Mouse (Mus musculus) limb, embryonic 12.5 days (tissue): ENCODE measurements around the gene Wfdc9. TPM values are rescaled to one million over a fixed set of nuclear protein-coding genes. Genes with fewer than 3 reads are reported as not detected.
A peak's percentile ranks its signal among the peaks of the same experiment; 100 is the strongest.

Source experiments
- ATAC-seq: fragments of 200-750 bp; cut with Nextera tagmentation; 2 replicates; pipeline ENCODE4 v1.8.0; 2017; ENCODE audit warnings: low read depth, moderate TSS enrichment; ENCODE audit not compliant: insufficient number of reproducible peaks, insufficient read depth, low FRiP score, low TSS enrichment
- H3K27ac ChIP-seq: fragments of 300-500 bp; sonication (generic); 2 replicates; pipeline ENCODE4 v1.5.1; 2016; ENCODE audit warnings: mild to moderate bottlenecking, moderate library complexity
- H3K27me3 ChIP-seq: fragments of 300-500 bp; sonication (generic); 2 replicates; pipeline ENCODE4 v1.6.1; 2016; ENCODE audit warnings: mild to moderate bottlenecking, moderate library complexity
- H3K36me3 ChIP-seq: fragments of 300-500 bp; sonication (generic); 2 replicates; pipeline ENCODE4 v1.6.1; 2016; ENCODE audit warnings: mild to moderate bottlenecking, moderate library complexity
- H3K4me1 ChIP-seq: fragments of 300-500 bp; sonication (generic); replicated peaks from 2 replicates; pipeline ENCODE4 v1.6.1; 2016
- H3K4me2 ChIP-seq: fragments of 300-500 bp; sonication (generic); 2 replicates; pipeline ENCODE4 v1.6.1; 2016; ENCODE audit warnings: mild to moderate bottlenecking, moderate library complexity
- H3K4me3 ChIP-seq: fragments of 300-500 bp; sonication (generic); replicated peaks from 2 replicates; pipeline ENCODE4 v1.5.1; 2016; ENCODE audit warnings: mild to moderate bottlenecking
- H3K9ac ChIP-seq: fragments of 300-500 bp; sonication (generic); replicated peaks from 2 replicates; pipeline ENCODE4 v1.6.1; 2016; ENCODE audit warnings: mild to moderate bottlenecking, moderate library complexity
- H3K9me3 ChIP-seq: fragments of 300-500 bp; sonication (generic); 2 replicates; pipeline ENCODE4 v1.6.1; 2016; ENCODE audit warnings: mild to moderate bottlenecking, moderate library complexity
- WGBS: fragments of 180-500 bp; shearing (Covaris S2); methylation state at CpG from one replicate; pipeline ENCODE4 v1.1.7; 2016; 5-methylcytosine and 5-hydroxymethylcytosine counted together
- polyA plus RNA-seq: library from polyadenylated mRNA; unstranded; fragments of >200 nt; fragmentation: Nextera tagmentation; extraction: Ambion mirVana; gene quantifications from 2 replicates; pipeline ENCODE4 v1.2.1, GENCODE M21; 2016

The Wfdc9 gene
- polyA plus RNA-seq = not detected in 2 replicates

DNA sequence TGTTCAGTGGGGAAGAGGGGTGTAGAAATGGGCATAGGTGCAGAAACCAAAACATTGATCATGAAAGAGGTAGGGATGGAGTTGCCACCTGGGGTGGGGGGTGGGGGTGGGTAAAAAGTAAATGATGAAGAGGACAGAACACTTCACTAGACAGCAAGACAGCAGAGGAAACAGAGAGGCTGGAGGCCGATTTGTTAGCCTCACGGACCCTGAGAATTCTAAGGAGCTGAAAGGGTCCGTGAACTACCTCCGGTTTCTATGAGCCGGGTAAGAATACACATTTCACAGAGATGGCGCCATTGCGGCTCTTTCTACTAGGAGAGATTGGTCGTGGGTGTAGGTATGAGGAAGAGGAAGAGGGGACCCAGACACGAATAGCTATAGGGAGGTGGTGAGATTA is at the start of gene Wfdc9:
Gene Wfdc9 (minus strand): TSS at position 101 of the 400 bp plus-strand sequence.
- WGBS = 83% methylated on average over 9 of the region's 9 CpGs
- H3K36me3 ChIP-seq = no peaks in the 10 kb centered on the region
- no peak within 1 kb of the TSS for H3K4me2 ChIP-seq
- H3K9me3 ChIP-seq = no peaks in the 10 kb centered on the region
- no peaks in the 10 kb centered on the region for H3K4me1 ChIP-seq
- H3K27ac ChIP-seq = no peak within 1 kb of the TSS
- H3K4me3 ChIP-seq = no peak within 1 kb of the TSS
- no peak for ATAC-seq
- H3K9ac ChIP-seq = no peak within 1 kb of the TSS
- peaks cover 5% of the 10 kb centered on the region; the same call in 1 of the 2 replicates for H3K27me3 ChIP-seq

DNA sequence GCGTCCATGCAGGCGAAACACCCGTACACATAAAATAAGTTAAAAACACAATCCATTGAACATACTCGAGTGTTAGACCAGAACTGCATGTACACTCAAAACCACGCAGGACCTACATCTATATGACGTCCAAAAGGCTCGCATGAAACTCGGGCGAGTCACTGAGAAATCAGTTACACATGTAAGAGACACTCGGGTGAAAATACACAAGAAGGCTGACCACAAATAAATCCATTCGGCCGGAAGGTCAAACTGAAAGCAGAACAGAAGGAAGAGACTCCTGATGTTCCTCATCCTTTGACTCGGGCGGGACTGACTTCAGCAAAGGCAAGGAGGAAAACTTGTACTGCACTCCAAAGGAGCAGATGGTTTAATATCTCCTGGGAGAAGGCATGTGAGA is 49.6 kb upstream of the Wfdc9 start:
- Histone ChIP-seq H3K4me2 (no peak overlapping the region), H3K4me1 (no peaks in the 10 kb centered on the region), H3K9me3 (no peaks in the 10 kb centered on the region), H3K4me3 (no peak overlapping the region), H3K27me3 (0 out of 2 replicates have a peak, but pooled peaks cover 2% of the 10 kb centered on the region), H3K36me3 (no peaks in the 10 kb centered on the region), H3K27ac (no peak overlapping the region), H3K9ac (no peak overlapping the region)
- ATAC-seq = no peak
- WGBS = 88% methylated on average over 14 of the region's 14 CpGs

DNA sequence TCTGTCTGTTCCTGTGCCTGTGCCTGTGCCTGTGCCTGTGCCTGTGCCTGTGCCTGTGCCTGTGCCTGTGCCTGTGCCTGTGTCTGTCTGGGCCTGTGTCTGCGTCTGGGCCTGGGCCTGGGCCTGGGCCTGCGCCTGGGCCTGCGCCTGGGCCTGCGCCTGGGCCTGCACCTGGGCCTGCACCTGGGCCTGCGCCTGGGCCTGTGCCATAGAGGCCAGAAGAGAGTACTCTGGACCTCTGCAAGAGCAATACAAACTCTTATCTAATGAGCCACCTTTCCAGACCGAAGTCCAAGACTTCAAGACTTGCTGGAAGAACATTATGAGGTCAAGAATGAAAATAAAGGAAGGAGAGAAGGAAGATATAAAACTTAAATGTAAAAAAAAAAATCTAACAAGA is 48.9 kb upstream of the Wfdc9 start:
- H3K4me1 ChIP-seq = no peaks in the 10 kb centered on the region
- H3K36me3 ChIP-seq = no peaks in the 10 kb centered on the region
- no peak overlapping the region for H3K4me2 ChIP-seq
- H3K9me3 ChIP-seq = no peaks in the 10 kb centered on the region
- 89% methylated on average over 6 of the region's 6 CpGs for WGBS
- no peak for ATAC-seq
- H3K4me3 ChIP-seq = no peak overlapping the region
- no peak overlapping the region for H3K9ac ChIP-seq
- H3K27ac ChIP-seq = no peak overlapping the region
- 0 out of 2 replicates have a peak, but pooled peaks cover 2% of the 10 kb centered on the region for H3K27me3 ChIP-seq

DNA sequence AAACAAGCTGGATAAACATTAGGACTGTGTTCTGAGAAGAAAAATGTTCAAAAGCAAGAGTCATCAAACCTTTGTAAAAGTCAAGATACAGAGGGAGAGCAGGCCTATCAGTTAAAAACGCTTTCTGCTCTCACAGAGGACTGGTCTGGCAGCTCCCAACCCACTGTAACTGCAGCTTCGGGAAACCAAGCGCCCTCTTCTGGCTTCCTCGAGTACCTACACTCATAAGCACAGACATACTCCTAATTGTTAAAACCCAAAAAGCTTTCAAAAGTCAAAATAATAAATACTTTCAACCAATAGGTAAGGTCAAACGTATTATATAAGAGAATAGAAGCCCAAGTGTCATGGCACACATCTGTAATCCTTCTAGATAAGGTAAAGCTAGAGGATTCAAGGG is 47.9 kb upstream of the Wfdc9 start:
- no peak overlapping the region for H3K27ac ChIP-seq
- WGBS = 78% methylated on average over 5 of the region's 5 CpGs
- H3K9me3 ChIP-seq = no peaks in the 10 kb centered on the region
- H3K27me3 ChIP-seq = 0 out of 2 replicates have a peak, but pooled peaks cover 2% of the 10 kb centered on the region
- H3K4me1 ChIP-seq = no peaks in the 10 kb centered on the region
- no peak overlapping the region for H3K9ac ChIP-seq
- no peak overlapping the region for H3K4me3 ChIP-seq
- no peaks in the 10 kb centered on the region for H3K36me3 ChIP-seq
- ATAC-seq = no peak
- H3K4me2 ChIP-seq = no peak overlapping the region

DNA sequence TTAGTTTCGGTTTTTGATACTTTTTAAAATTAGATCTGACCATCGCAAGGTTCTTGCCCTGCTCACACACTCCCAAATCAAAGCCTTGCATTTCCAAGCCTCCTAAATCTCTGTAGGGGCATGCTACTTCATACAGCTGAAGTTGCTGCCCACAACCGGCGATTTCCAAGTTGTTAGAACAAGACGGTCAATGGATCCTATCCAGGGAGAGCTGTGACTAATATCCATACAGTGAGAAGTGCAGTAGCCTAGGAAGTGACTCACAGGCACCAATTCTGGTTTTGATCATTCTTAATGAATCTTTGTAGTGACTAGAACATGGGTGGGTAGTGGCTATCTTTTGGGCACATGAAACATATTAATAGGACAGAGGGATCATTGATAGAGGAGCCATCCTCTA is 45.4 kb upstream of the Wfdc9 start:
- no peak overlapping the region for H3K9ac ChIP-seq
- no peaks in the 10 kb centered on the region for H3K4me1 ChIP-seq
- H3K27ac ChIP-seq = no peak overlapping the region
- H3K4me2 ChIP-seq = no peak overlapping the region
- H3K9me3 ChIP-seq = no peaks in the 10 kb centered on the region
- ATAC-seq = no peak
- WGBS = 86% methylated on average over 5 of the region's 5 CpGs
- no peaks in the 10 kb centered on the region for H3K27me3 ChIP-seq
- H3K4me3 ChIP-seq = no peak overlapping the region
- no peaks in the 10 kb centered on the region for H3K36me3 ChIP-seq

DNA sequence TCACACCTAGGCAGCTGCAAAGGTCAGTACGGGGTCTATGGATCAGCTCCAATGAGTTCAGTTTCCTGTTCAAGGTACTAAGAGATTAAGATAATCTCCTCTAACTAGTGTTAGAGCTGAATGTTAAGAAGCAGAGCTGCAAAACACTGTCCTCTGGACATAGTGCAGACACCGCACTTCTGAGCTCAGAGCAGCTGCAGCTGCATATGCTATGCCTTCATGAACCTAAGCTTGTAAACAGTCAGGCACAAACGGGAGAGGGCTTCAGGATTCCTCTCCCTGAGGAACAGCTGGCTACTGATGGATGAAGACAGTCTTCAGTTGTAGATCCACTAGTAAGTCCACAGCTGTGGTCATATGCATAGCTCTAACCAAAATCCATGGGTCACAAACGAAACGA is 44.6 kb upstream of the Wfdc9 start:
- 72% methylated on average over 5 of the region's 5 CpGs for WGBS
- H3K27ac ChIP-seq = no peak overlapping the region
- no peaks in the 10 kb centered on the region for H3K4me1 ChIP-seq
- no peak overlapping the region for H3K4me3 ChIP-seq
- H3K9ac ChIP-seq = no peak overlapping the region
- H3K9me3 ChIP-seq = no peaks in the 10 kb centered on the region
- H3K4me2 ChIP-seq = no peak overlapping the region
- H3K36me3 ChIP-seq = no peaks in the 10 kb centered on the region
- no peaks in the 10 kb centered on the region for H3K27me3 ChIP-seq
- ATAC-seq = no peak

DNA sequence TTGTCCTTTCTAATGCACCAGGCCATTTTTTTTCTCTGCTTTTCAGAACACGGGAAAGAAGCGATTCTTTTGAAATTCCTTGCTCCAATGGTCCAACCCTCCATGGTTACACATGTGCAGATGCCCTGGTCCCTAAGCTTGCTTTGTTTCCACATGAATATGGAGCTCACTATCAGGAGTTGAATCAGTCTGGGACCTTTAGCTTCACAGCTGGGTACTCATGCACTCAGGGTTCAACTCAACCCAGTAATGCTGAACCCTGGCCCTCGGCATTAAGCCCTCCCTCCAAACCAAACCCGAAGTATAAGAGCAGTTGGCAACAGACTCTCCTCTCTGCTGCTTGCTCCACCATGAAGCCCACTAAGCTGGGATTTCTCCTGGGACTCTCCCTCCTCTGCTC is 41.8 kb upstream of the Wfdc9 start, which contains the start of gene Spint4:
Gene Spint4 (plus strand): TSS at position 301 of the 400 bp plus-strand sequence.
- no peaks in the 10 kb centered on the region for H3K27me3 ChIP-seq
- H3K9ac ChIP-seq = no peak within 1 kb of the TSS
- H3K36me3 ChIP-seq = no peaks in the 10 kb centered on the region
- no peak within 1 kb of the TSS for H3K4me3 ChIP-seq
- H3K4me1 ChIP-seq = no peaks in the 10 kb centered on the region
- 79% methylated on average over 4 of the region's 4 CpGs for WGBS
- ATAC-seq = no peak
- H3K4me2 ChIP-seq = no peak within 1 kb of the TSS
- H3K27ac ChIP-seq = no peak within 1 kb of the TSS
- no peaks in the 10 kb centered on the region for H3K9me3 ChIP-seq

DNA sequence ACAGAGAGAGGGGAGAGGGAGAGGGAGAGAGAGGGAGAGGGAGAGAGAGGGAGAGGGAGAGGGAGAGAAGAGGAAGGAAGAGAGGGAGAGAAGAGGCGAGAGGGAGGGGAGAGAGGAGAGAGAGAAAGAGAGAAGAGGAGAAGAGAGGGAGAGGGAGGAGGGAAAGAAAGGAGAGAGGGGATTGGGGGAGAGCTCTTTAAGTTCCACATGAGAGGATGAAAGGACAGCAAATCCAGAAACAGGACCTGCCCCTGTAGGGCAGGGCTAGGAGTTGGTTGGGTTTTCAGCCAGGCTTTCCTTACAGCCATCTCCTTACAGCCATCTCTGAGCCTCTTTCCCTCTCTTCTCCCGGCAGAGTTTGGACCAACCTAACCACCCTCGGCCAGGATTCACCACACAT is 28.4 kb upstream of the Wfdc9 start, which contains the start of gene Wfdc13:
Gene Wfdc13 (plus strand): TSS at position 301 of the 400 bp plus-strand sequence.
- Histone ChIP-seq H3K27me3 (peaks cover 4% of the 10 kb centered on the region), H3K4me3 (no peak within 1 kb of the TSS), H3K9me3 (no peaks in the 10 kb centered on the region), H3K9ac (no peak within 1 kb of the TSS), H3K36me3 (no peaks in the 10 kb centered on the region), H3K4me2 (no peak within 1 kb of the TSS), H3K27ac (no peak within 1 kb of the TSS), H3K4me1 (no peaks in the 10 kb centered on the region)
- ATAC-seq = no peak
- 75% methylated on average over 3 of the region's 3 CpGs for WGBS

DNA sequence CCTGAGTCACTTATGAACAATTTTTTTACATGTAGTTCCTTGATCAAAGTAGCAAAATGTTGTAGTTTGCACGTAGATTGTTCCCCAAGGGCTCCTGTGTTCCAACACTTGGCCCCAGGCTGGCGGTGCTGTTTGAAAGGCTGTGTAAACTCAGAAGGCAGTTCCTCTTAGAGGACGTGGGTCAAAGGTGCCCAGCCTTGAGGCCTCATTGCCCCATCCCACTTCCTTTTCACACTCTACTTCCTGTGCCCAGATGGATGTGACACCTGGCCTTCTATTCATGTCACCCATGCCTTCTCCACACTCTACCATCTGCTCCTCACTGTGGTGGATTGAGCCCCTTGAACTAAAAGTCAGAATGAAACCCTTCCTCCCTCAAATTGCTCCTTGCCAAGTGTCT is 23.5 kb upstream of the Wfdc9 start:
- Histone ChIP-seq H3K9me3 (0 out of 2 replicates have a peak, but pooled peaks cover 5% of the 10 kb centered on the region), H3K36me3 (no peaks in the 10 kb centered on the region), H3K27me3 (no peaks in the 10 kb centered on the region), H3K4me1 (0 out of 2 replicates have a peak, but pooled peaks cover 8% of the 10 kb centered on the region), H3K4me2 (no peak overlapping the region), H3K27ac (no peak overlapping the region), H3K9ac (no peak overlapping the region), H3K4me3 (no peak overlapping the region)
- ATAC-seq = no peak
- 35% methylated on average over 3 of the region's 3 CpGs for WGBS

DNA sequence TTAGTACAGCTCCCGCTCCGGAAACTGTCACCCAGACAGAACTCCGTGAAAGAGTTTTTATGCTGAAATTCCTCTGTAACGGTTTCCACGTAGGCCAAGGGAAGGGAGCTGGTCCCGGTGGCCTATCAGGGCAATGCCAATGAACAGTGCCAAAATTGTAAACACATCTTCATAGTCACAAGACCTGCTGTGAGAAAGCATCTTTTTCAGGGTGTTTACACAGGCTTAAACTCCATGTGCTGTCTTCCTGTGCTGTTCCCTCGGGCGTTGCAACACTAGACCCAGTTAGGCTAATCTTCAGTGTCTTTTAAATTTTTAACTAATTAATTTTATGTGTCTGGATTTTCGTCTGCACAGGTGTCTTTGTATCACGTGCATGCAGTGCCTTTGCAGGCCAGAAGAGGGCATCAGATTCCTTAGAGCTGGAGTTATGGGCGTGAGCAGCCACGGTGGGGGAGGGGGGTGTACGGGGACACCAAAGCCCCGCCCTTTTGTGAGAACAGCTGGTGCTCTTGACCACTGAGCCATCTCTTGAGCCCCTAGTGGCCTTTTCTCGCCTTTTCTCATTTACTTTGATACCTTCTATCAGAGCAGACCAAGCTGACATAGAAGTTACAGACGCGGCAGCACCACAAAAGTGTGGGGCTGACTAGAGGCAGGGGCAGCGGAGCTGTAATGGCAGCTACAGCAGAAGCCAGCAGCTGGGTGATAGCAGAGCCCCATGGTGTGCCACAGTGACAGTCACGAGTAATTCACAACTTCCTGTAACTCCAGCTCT is 22.7 kb upstream of the Wfdc9 start:
- 0 out of 2 replicates have a peak, but pooled peaks have one; percentile 56 for ATAC-seq
- WGBS = 18% methylated on average over 19 of the region's 19 CpGs

DNA sequence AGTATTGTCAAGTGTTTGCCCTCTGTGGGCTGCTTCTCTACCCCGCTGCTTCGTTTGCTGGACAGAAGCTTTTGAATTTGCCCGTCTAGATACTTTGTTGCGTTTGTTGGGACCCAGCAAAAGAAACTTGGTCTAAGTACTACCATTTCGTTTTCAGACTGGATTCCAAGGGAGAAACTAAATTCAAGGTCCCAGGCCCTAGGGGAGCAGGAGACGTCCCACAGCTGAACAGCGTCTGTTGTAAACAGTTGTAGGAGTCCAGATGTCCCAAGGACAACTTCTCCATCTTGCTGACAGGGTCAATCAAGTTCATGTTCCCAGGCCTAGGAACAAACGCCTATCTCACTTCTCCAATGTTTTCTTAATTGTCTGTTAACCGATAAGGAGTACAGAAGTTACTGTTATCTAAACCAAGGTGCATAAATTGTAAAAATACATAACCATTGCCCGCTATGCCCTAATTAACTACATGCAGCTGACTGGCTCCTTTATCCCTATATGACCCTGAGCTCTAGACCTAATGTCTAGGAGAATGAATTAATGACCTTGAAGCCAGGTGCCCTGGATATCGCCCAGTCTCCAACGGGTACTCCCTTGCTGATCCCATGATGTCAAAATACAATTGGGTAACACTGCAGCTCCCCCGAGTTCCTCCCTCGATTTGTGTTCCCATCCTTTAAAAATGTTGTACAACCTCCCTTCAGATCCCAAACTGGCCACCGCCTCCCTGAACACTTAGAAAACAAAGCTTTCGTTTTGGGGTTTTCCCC is 20.7 kb upstream of the Wfdc9 start:
- Histone ChIP-seq H3K4me1 (0 out of 2 replicates have a peak, but pooled peaks cover 8% of the 10 kb centered on the region), H3K4me2 (no peak overlapping the region), H3K27ac (no peak overlapping the region), H3K9me3 (peaks cover 10% of the 10 kb centered on the region; the same call in 1 of the 2 replicates), H3K27me3 (no peaks in the 10 kb centered on the region), H3K4me3 (no peak overlapping the region), H3K9ac (no peak overlapping the region), H3K36me3 (no peaks in the 10 kb centered on the region)
- ATAC-seq = no peak
- 83% methylated on average over 16 of the region's 16 CpGs for WGBS

More for the DNA sequence above, 22.7 kb upstream of the Wfdc9 start:
- peak overlapping the region; percentile 58 for H3K4me2 ChIP-seq
- H3K27ac ChIP-seq = no peak overlapping the region
- peak overlapping the region; percentile 34 for H3K4me3 ChIP-seq
- no peak overlapping the region for H3K9ac ChIP-seq
- no peaks in the 10 kb centered on the region for H3K36me3 ChIP-seq
- H3K9me3 ChIP-seq = 0 out of 2 replicates have a peak, but pooled peaks cover 5% of the 10 kb centered on the region
- H3K27me3 ChIP-seq = no peaks in the 10 kb centered on the region
- 0 out of 2 replicates have a peak, but pooled peaks cover 8% of the 10 kb centered on the region for H3K4me1 ChIP-seq
